Mouse (Mus musculus) embryonic fibroblast, embryonic 13.5 days (primary cell): ENCODE measurements around the gene Lrrc75a. TPM values are rescaled to one million over a fixed set of nuclear protein-coding genes. Genes with fewer than 3 reads are reported as not detected.

Experiments used
- H3K27ac ChIP-seq: 2 replicates; pipeline ENCODE4 v1.5.1; 2012; ENCODE audit warnings: low read length, control low read depth, inconsistent platforms; ENCODE audit not compliant: insufficient read depth
- H3K4me1 ChIP-seq: 2 replicates; pipeline ENCODE4 v1.6.1; 2011; ENCODE audit warnings: low read length; ENCODE audit not compliant: control insufficient read depth, insufficient read depth
- H3K4me3 ChIP-seq: 2 replicates; pipeline ENCODE4 v1.5.1; 2011; ENCODE audit warnings: mild to moderate bottlenecking, control low read depth, low read length; ENCODE audit not compliant: insufficient read depth
- CTCF ChIP-seq: IDR thresholded peaks from 2 replicates; pipeline ENCODE4 v1.5.1; 2011; ENCODE audit warnings: mild to moderate bottlenecking, control low read depth, low read length, moderate library complexity, borderline replicate concordance; ENCODE audit not compliant: insufficient read depth
- POLR2A ChIP-seq: IDR thresholded peaks from 2 replicates; pipeline ENCODE4 v1.6.1; 2011; ENCODE audit warnings: low read depth, mild to moderate bottlenecking, control low read depth, low read length, moderate library complexity
- polyA plus RNA-seq: library from polyadenylated mRNA; stranded (reverse); fragments of >200 nt; gene quantifications from 2 replicates; pipeline ENCODE4 v1.2.4, GENCODE M21; 2011; ENCODE audit warnings: low read depth; ENCODE audit not compliant: missing spikeins, insufficient read length

The Lrrc75a gene
- polyA plus RNA-seq = 10.5 and 12.6 TPM in 2 replicates

DNA sequence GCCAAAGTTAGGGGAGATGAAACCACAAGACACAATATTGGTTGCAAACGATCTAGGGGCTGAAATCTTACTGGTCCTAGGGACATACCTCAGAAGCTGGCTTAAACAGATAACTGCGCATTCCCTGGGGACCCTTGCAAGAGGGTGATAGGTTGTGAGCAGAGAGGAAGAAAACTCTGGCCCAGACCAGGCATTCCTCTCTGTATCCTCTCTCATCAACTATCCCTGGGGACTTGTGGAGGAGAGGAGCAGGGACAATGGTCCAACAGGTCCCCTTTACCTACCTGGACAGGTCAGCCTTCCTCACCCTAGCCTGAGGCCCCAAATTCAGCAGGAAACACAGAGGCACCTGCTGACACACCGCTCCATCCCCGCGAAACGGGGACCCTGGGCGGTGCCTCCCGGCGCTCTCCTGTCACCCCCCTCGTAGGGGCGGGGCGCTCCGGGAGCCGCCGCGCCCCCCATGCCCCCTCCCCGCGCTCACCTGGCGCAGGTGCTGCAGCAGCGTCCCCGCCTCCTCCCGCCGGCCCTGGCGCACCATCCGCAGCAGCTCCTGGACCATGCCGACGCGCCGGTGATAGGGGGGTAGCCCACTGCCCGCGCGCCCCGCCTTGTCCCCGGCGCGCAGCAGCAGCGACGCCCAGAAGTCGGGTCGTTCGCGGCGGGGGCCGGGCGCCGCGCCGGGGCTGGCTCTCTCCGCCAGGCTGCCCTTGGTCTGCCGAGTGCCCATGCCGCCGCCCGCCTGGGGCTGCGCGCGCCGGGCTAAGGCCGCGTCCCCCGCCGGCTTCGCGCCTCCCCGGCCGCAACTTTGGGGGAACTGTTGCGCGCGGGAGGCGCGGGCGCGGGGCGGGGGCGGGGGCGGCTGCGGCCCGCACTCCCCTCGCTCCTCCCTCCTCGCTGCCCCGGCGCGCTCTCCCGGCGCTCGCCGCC, at the start of gene Lrrc75a:
TSS of gene Lrrc75a (minus strand) at position 863 of the 930 bp plus-strand sequence.
- H3K4me3 ChIP-seq = peak within 1 kb of the TSS; percentile 82
- TF ChIP-seq CTCF (no peak), POLR2A (no peak)
- peaks cover 26% of the 10 kb centered on the region for H3K4me1 ChIP-seq

DNA sequence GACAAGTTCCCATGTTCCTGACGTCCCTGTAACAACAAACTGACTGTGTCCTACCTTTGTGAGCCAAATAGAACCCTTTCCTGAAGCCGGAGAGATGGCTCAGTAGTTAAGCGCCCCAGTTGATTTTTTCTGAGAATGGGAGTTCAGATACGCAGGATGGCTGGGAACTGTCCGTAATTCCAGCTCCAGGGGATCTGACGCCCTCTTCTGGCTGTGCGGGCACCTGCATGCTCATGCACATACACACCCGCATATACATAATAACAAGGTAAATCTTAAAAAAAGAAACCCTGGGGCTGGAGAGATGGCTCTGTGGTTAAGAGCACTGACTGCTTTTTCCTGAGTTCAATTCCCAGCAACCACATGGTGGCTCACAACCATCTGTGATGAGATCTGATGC, 46.8 kb upstream of the Lrrc75a start:
- TF ChIP-seq CTCF (no peak), POLR2A (no peak)
- Histone ChIP-seq H3K4me1 (no peaks in the 10 kb centered on the region), H3K27ac (no peak overlapping the region), H3K4me3 (no peak overlapping the region)

More for the DNA sequence above, at the start of gene Lrrc75a:
- peak within 1 kb of the TSS; percentile 79 for H3K27ac ChIP-seq

DNA sequence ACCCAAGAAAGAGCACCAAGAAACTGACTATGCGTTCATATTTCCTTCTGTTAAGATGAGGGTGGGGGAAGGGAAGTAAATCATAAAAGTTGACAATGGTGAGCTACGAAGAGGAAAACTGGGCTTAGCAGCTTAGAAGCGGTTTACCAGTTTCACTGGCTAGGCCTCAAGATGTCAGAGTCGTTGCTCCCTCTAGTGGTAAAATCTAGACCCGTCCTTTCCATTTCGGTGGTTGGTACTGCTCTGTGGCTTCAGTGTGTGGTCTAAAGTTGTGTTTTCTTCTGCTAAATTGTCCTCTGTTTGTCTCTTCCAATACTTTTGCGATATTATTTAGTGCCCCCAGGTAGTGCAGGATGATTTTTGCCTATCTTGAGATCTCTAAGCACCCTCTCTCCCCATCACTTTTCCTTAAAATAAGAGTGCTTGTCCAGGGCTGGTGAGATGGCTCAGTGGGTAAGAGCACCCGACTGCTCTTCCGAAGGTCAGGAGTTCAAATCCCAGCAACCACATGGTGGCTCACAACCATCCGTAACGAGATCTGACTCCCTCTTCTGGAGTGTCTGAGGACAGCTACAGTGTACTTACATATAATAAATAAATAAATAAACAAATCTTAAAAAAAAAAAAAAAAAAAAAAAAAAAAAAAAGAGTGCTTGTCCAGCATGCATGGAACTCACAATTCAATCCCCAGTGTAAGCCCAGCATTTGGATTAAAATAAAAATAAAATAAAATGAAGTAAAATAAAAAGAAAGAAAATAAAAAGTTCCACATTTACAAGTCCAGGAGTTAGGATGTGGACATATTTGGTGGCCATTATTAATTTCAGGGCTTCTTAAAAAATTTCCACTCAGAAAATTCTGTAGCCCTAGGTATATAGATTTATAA, 45.2 kb upstream of the Lrrc75a start:
- no peak overlapping the region for H3K4me3 ChIP-seq
- no peak overlapping the region for H3K27ac ChIP-seq
- TF ChIP-seq CTCF (peak; percentile 23; the same call in 1 of the 2 replicates), POLR2A (no peak)
- H3K4me1 ChIP-seq = no peaks in the 10 kb centered on the region

- TF ChIP-seq CTCF (no peak), POLR2A (no peak)
- H3K4me3 ChIP-seq = no peak overlapping the region
- no peak overlapping the region for H3K27ac ChIP-seq
- no peaks in the 10 kb centered on the region for H3K4me1 ChIP-seq
Observed at GRCm38 (mm10) chr11:62691592-62691991, 43.3 kb upstream of the Lrrc75a start.

DNA sequence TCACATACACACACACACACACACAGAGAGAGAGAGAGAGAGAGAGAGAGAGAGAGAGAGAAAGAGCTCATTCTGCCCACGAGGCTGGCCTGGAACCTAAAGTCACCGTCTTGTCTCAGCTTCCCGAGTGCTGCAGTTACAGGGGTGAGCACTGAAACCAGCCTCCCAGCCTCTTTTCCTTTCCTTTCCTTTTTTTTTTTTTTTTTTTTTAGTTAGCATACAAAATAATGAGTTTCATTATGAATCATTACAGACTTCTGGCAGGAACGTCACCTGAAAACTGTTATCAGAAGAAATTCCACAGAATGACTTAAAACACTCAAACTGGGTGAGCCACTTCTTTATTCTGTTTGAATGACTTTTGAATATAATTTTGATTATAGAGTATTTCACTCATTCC, 31.6 kb upstream of the Lrrc75a start:
- TF ChIP-seq POLR2A = no peak
- TF ChIP-seq CTCF = no peak
- no peaks in the 10 kb centered on the region for H3K4me1 ChIP-seq
- H3K4me3 ChIP-seq = no peak overlapping the region
- no peak overlapping the region for H3K27ac ChIP-seq

GRCm38 (mm10) chr11:62678778-62679354, 30.5 kb upstream of the Lrrc75a start:
- H3K4me1 ChIP-seq = no peaks in the 10 kb centered on the region
- no peak for TF ChIP-seq POLR2A
- no peak for TF ChIP-seq CTCF
- no peak overlapping the region for H3K27ac ChIP-seq
- no peak overlapping the region for H3K4me3 ChIP-seq

DNA sequence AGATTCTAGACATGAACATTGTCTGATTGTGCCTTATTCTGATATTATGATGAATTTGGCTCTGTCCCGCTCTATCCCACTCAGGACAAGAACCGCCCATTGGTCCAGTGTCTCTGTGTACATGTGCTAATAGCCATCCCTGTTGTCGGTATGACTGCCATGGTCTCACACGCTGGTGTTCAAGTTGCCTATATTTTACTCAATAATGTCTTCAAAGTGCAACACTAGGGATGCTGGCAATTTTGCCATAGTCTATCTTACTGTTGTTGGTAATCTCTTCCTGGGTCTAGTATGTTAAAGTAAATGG, 27.9 kb upstream of the Lrrc75a start:
- Histone ChIP-seq H3K4me3 (no peak overlapping the region), H3K4me1 (no peaks in the 10 kb centered on the region), H3K27ac (no peak overlapping the region)
- TF ChIP-seq POLR2A = no peak
- no peak for TF ChIP-seq CTCF

DNA sequence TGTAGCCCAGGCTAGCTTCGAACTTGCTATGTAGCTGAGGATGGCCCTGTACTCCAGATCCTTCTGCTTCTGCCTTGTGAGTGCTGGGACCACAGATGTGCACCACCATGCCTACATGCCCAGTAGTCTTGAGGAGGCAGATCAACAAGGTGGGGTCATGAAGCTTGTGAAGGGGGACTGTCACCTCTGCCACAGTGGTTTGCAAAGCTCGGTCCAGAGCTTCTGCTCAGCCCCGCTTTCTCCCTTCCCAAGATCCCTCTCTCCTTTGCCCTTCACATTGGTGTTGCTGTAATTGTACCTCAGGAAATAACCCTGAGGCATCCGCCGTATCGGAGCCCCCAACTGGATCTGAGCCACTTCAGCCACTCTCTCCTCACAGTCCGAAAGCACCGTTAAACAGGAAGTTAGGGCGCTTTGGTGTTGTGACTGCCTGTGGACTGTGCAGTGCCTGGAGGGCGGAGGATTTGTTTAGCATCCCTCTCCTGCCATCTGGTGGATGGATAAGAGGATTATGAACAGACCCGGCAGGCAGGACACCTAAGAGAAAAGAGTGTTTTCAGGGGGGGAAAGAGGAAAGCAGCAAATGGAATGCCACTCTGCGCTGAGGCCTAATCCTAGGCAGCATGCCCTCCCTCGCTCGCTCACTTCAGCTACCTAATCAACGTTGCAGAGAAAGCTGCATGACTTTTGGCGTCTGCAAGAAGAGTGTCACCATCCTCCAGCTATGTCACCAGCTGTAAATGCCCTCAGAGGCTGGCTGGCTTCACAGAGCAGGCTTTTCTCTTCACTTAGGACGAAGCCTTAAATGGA, 27.4 kb upstream of the Lrrc75a start:
- Histone ChIP-seq H3K4me1 (no peaks in the 10 kb centered on the region), H3K27ac (no peak overlapping the region), H3K4me3 (no peak overlapping the region)

GRCm38 (mm10) chr11:62670006-62670405, 21.7 kb upstream of the Lrrc75a start:
- Histone ChIP-seq H3K4me1 (no peaks in the 10 kb centered on the region), H3K27ac (no peak overlapping the region), H3K4me3 (no peak overlapping the region)
- TF ChIP-seq POLR2A = no peak
- no peak for TF ChIP-seq CTCF

More for the DNA sequence above, 27.4 kb upstream of the Lrrc75a start:
- peak; percentile 71; the same call in 1 of the 2 replicates for TF ChIP-seq CTCF
- no peak for TF ChIP-seq POLR2A
